Comparison of ENCODE assay signal across 8 mouse cellular contexts in the genomic region with DNA sequence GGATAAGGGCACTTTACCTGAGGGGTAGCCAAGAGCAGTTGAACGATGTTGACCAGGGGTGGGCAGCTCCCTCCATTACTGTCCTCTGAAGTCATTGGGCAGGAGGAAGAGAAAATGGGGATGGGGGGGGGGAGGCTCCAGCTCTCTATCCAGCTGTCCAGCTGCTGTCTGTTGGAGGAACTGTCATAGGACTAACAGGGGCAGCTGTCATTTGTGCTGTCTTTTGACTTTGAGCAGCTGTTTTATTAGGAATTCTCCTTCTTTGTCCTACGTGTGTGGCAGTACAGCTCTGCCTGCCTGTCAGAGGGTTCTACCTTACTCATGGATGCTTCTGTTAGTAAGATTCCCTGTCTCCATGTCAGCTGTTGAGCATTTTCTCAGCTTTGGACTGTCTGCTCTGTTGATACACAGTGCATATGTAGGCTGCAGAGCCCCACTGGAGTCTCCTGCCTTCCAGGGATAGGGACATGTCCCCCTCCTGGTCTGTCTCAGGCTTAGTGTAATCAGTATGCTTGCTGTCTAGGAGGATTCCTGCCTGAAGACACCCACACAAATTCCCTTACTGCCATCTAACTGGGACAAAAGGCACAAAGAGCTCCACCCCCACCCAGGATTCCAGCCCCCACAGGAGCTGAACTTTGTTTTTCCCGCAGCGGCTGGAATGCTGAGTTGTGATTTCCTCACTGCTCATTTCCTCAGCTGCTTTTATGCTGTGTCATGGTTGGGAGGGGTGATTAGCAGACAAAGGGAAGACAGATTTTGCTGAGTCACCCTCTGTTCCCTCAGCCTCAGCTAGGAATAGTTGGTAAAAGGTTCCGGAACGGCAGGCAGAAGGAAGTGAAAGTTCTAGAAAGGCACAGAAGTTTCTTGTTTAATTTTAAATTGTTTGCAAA. TPM values are rescaled to one million over a fixed set of nuclear protein-coding genes. Genes with fewer than 3 reads are reported as not detected.
DNase-seq lines count a peak whose midpoint lies in the region; ATAC-seq and TF ChIP-seq lines count a peak whose summit lies in the region.

No protein-coding gene starts in this region.

- DNase-seq in frontal cortex, adult 2 months (ENCODE audit: extremely low spot score in 1 of 2, low spot score in 1 of 2), result peak; percentile 76 to 88
- peak; percentile 82 for DNase-seq in heart, postnatal 4 days
- DNase-seq in layer of hippocampus, adult 2 months (ENCODE audit: low spot score in 2 of 2), result peak; percentile 72 to 81
- peak; percentile 79 for DNase-seq in liver, postnatal 0 days
- peak; percentile 91 for DNase-seq in yolk sac, embryonic 10.5 days (ENCODE audit: low spot score)

- H3K27ac ChIP-seq in ES-Bruce4 (ENCODE audit: insufficient read depth, low read length), result peak overlapping the region; percentile 90
- H3K27ac ChIP-seq in bone marrow macrophage, adult 2 months (ENCODE audit: insufficient read depth, low read depth, low read length), result peak overlapping the region; percentile 87
- peak overlapping the region; percentile 43 for H3K27ac ChIP-seq in layer of hippocampus, adult 2 months
- H3K27ac ChIP-seq in liver, postnatal 0 days (ENCODE audit: low read depth), result peak overlapping the region; percentile 85
- peak overlapping the region; percentile 46 for H3K27ac ChIP-seq in neural tube, embryonic 13.5 days (replicated peaks)

- WGBS in liver, postnatal 0 days (ENCODE audit: insufficient replicate concordance), result 9% methylated on average over 6 of the region's 6 CpGs
- 27% methylated on average over 6 of the region's 6 CpGs for WGBS in neural tube, embryonic 13.5 days

- no peak for TF ChIP-seq POLR2A in ES-Bruce4 (IDR thresholded peaks at IDR 0.05; ENCODE audit: insufficient read depth, low read length)
- no peak for TF ChIP-seq POLR2A in bone marrow macrophage, adult 2 months (IDR thresholded peaks at IDR 0.05; ENCODE audit: borderline replicate concordance, low read depth, low read length)

- no peaks in the 10 kb centered on the region for H3K9me3 ChIP-seq in ES-Bruce4 (replicated peaks; ENCODE audit: control insufficient read depth, insufficient read depth, low read length, poor library complexity, severe bottlenecking)
- no peaks in the 10 kb centered on the region for H3K9me3 ChIP-seq in liver, postnatal 0 days (ENCODE audit: low read length)
- no peaks in the 10 kb centered on the region for H3K9me3 ChIP-seq in neural tube, embryonic 13.5 days

- peak; percentile 67; the same call in 1 of the 2 replicates for TF ChIP-seq EP300 in ES-Bruce4 (IDR thresholded peaks at IDR 0.05; ENCODE audit: insufficient read depth, low read depth, low read length)
- peak; percentile 84 for TF ChIP-seq EP300 in liver, postnatal 0 days (IDR thresholded peaks at IDR 0.05; ENCODE audit: low read depth)

- peak; percentile 69 for ATAC-seq in liver, postnatal 0 days
- ATAC-seq in neural tube, embryonic 13.5 days (ENCODE audit: low read depth), result peak; percentile 17; the same call in 1 of the 2 replicates

- H3K27me3 ChIP-seq in ES-Bruce4 (ENCODE audit: control insufficient read depth, insufficient read depth, low read length, poor library complexity, severe bottlenecking), result no peaks in the 10 kb centered on the region
- peaks cover 5% of the 10 kb centered on the region; the same call in 1 of the 2 replicates for H3K27me3 ChIP-seq in liver, postnatal 0 days (ENCODE audit: insufficient read depth, low read length)
- no peaks in the 10 kb centered on the region; the same call in 1 of the 2 replicates for H3K27me3 ChIP-seq in neural tube, embryonic 13.5 days

- peaks cover 3% of the 10 kb centered on the region for H3K4me1 ChIP-seq in ES-Bruce4 (ENCODE audit: control insufficient read depth, insufficient read depth, low read length)
- peaks cover 59% of the 10 kb centered on the region for H3K4me1 ChIP-seq in bone marrow macrophage, adult 2 months (ENCODE audit: control insufficient read depth, insufficient read depth, low read length)
- H3K4me1 ChIP-seq in liver, postnatal 0 days (ENCODE audit: insufficient read depth), result peaks cover 35% of the 10 kb centered on the region
- peaks cover 22% of the 10 kb centered on the region for H3K4me1 ChIP-seq in neural tube, embryonic 13.5 days (replicated peaks)

- H3K4me3 ChIP-seq in ES-Bruce4 (ENCODE audit: low read depth, low read length), result no peak overlapping the region
- peak overlapping the region; percentile 42 for H3K4me3 ChIP-seq in bone marrow macrophage, adult 2 months (ENCODE audit: insufficient read depth, low read length)
- H3K4me3 ChIP-seq in layer of hippocampus, adult 2 months, result no peak overlapping the region; the same call in 1 of the 2 replicates
- H3K4me3 ChIP-seq in liver, postnatal 0 days (ENCODE audit: low read depth, low read length), result no peak overlapping the region
- no peak overlapping the region for H3K4me3 ChIP-seq in neural tube, embryonic 13.5 days

- H3K36me3 ChIP-seq in ES-Bruce4 (ENCODE audit: control insufficient read depth, insufficient read depth, low read length, poor library complexity, severe bottlenecking), result no peaks in the 10 kb centered on the region
- no peaks in the 10 kb centered on the region for H3K36me3 ChIP-seq in liver, postnatal 0 days (replicated peaks; ENCODE audit: insufficient read depth, low read length)
- H3K36me3 ChIP-seq in neural tube, embryonic 13.5 days, result no peaks in the 10 kb centered on the region

- peak overlapping the region; percentile 56 for H3K4me2 ChIP-seq in liver, postnatal 0 days (ENCODE audit: low read depth, low read length)
- peak overlapping the region; percentile 39 for H3K4me2 ChIP-seq in neural tube, embryonic 13.5 days

- no peak for TF ChIP-seq CTCF in ES-Bruce4 (IDR thresholded peaks at IDR 0.05; ENCODE audit: low read depth, low read length)
- TF ChIP-seq CTCF in bone marrow macrophage, adult 2 months (IDR thresholded peaks at IDR 0.05; ENCODE audit: low read depth, low read length), result no peak
- 0 out of 2 replicates have a peak, but pooled peaks have one; percentile 4 for TF ChIP-seq CTCF in layer of hippocampus, adult 2 months (conservative IDR thresholded peaks at IDR 0.05)
- no peak for TF ChIP-seq CTCF in liver, postnatal 0 days (IDR thresholded peaks at IDR 0.05; ENCODE audit: low read depth)

- H3K9ac ChIP-seq in ES-Bruce4 (ENCODE audit: low read depth, poor library complexity, severe bottlenecking), result peak overlapping the region; percentile 35; the same call in 1 of the 2 replicates
- H3K9ac ChIP-seq in liver, postnatal 0 days (replicated peaks), result no peak overlapping the region
- H3K9ac ChIP-seq in neural tube, embryonic 13.5 days, result peak overlapping the region; percentile 55

RNA-seq across cellular contexts. Expression of a gene that starts 4.2 kb away (rescaled TPM):
- 81.6 and 86.3 TPM in 2 replicates for polyA plus RNA-seq in ES-Bruce4 (2011; ENCODE audit: insufficient read depth, insufficient read length, low read depth, missing spikeins)
- polyA plus RNA-seq in bone marrow macrophage, adult 2 months (2012; ENCODE audit: insufficient read depth, insufficient read length, missing spikeins), result 346 and 386 TPM in 2 replicates
- 9.8 TPM in 2 replicates for polyA plus RNA-seq in frontal cortex, adult 2 months (2012; rRNA removed)
- 10 to 100 TPM; 15.0 to 16.6 TPM for total RNA-seq in heart, postnatal 4 days (2021)
- 1 to 10 TPM; 6.1 to 6.2 TPM for total RNA-seq in layer of hippocampus, adult 2 months (2021)
- polyA plus RNA-seq in liver, postnatal 0 days (2015; fragmentation: Nextera tagmentation; extraction: Ambion mirVana), result 155 and 160 TPM in 2 replicates
- 16.0 and 16.7 TPM in 2 replicates for polyA plus RNA-seq in neural tube, embryonic 13.5 days (2015; fragmentation: Nextera tagmentation; extraction: Ambion mirVana)

RNA-seq across cellular contexts. Expression of a gene that starts 20.1 kb away (rescaled TPM):
- polyA plus RNA-seq in ES-Bruce4 (2011; ENCODE audit: insufficient read depth, insufficient read length, low read depth, missing spikeins), result 170 and 177 TPM in 2 replicates
- 27.5 and 28.1 TPM in 2 replicates for polyA plus RNA-seq in bone marrow macrophage, adult 2 months (2012; ENCODE audit: insufficient read depth, insufficient read length, missing spikeins)
- 7.5 and 7.6 TPM in 2 replicates for polyA plus RNA-seq in frontal cortex, adult 2 months (2012; rRNA removed)
- 10 to 100 TPM; 68.7 to 69.5 TPM for total RNA-seq in heart, postnatal 4 days (2021)
- 1 to 10 TPM; 6.1 to 8.8 TPM for total RNA-seq in layer of hippocampus, adult 2 months (2021)
- 43.5 and 55.4 TPM in 2 replicates for polyA plus RNA-seq in liver, postnatal 0 days (2015; fragmentation: Nextera tagmentation; extraction: Ambion mirVana)
- polyA plus RNA-seq in neural tube, embryonic 13.5 days (2015; fragmentation: Nextera tagmentation; extraction: Ambion mirVana), result 33.4 and 42.1 TPM in 2 replicates

RNA-seq across cellular contexts. Expression of a gene that starts 55.7 kb away (rescaled TPM):
- polyA plus RNA-seq in ES-Bruce4 (2011; ENCODE audit: insufficient read depth, insufficient read length, low read depth, missing spikeins), result 44.6 and 46.1 TPM in 2 replicates
- polyA plus RNA-seq in bone marrow macrophage, adult 2 months (2012; ENCODE audit: insufficient read depth, insufficient read length, missing spikeins), result 43.3 and 44.6 TPM in 2 replicates
- 49.6 and 52.8 TPM in 2 replicates for polyA plus RNA-seq in frontal cortex, adult 2 months (2012; rRNA removed)
- total RNA-seq in heart, postnatal 4 days (2021), result 10 to 100 TPM; 70.7 to 73.3 TPM
- 10 to 100 TPM; 38.7 to 40.5 TPM for total RNA-seq in layer of hippocampus, adult 2 months (2021)
- polyA plus RNA-seq in liver, postnatal 0 days (2015; fragmentation: Nextera tagmentation; extraction: Ambion mirVana), result 16.6 and 17.9 TPM in 2 replicates
- 28.9 and 36.4 TPM in 2 replicates for polyA plus RNA-seq in neural tube, embryonic 13.5 days (2015; fragmentation: Nextera tagmentation; extraction: Ambion mirVana)
